Mouse (Mus musculus) midbrain, embryonic 11.5 days (tissue): ENCODE results near the gene Sf3a3. TPM values are rescaled to one million over a fixed set of nuclear protein-coding genes. Genes with fewer than 3 reads are reported as not detected.
A peak's percentile ranks its signal among the peaks of the same experiment; 100 is the strongest.

Source experiments
- ATAC-seq: fragments of 200-750 bp; cut with Nextera tagmentation; 2 replicates; pipeline ENCODE4 v1.8.0; 2017; ENCODE audit warnings: moderate TSS enrichment, moderate library complexity; ENCODE audit not compliant: low FRiP score
- DNase-seq: peaks from one replicate; pipeline ENCODE4 v3.0.0; 2015; ENCODE audit warnings: low spot score; ENCODE audit errors: missing footprints
- H3K27ac ChIP-seq: fragments of 300-500 bp; sonication (generic); 2 replicates; pipeline ENCODE4 v1.5.1; 2014; ENCODE audit warnings: low read depth, low read length
- H3K27me3 ChIP-seq: fragments of 300-500 bp; sonication (generic); 2 replicates; pipeline ENCODE4 v1.6.1; 2014; ENCODE audit warnings: mild to moderate bottlenecking, low read length, moderate library complexity, mixed read lengths; ENCODE audit not compliant: control insufficient read depth, insufficient read depth
- H3K36me3 ChIP-seq: fragments of 300-500 bp; sonication (generic); 2 replicates; pipeline ENCODE4 v1.6.1; 2014; ENCODE audit warnings: mild to moderate bottlenecking, low read length, moderate library complexity, mixed read lengths; ENCODE audit not compliant: control insufficient read depth, insufficient read depth
- H3K4me1 ChIP-seq: fragments of 300-500 bp; sonication (generic); 2 replicates; pipeline ENCODE4 v1.6.1; 2014; ENCODE audit warnings: low read length; ENCODE audit not compliant: control insufficient read depth, insufficient read depth
- H3K4me2 ChIP-seq: fragments of 300-500 bp; sonication (generic); 2 replicates; pipeline ENCODE4 v1.6.1; 2014; ENCODE audit warnings: mild to moderate bottlenecking, moderate library complexity
- H3K4me3 ChIP-seq: fragments of 300-500 bp; sonication (generic); 2 replicates; pipeline ENCODE4 v1.5.1; 2014; ENCODE audit warnings: low read depth, low read length
- H3K9ac ChIP-seq: fragments of 300-500 bp; sonication (generic); 2 replicates; pipeline ENCODE4 v1.6.1; 2014; ENCODE audit warnings: low read length
- H3K9me3 ChIP-seq: fragments of 300-500 bp; sonication (generic); 2 replicates; pipeline ENCODE4 v1.6.1; 2016; ENCODE audit warnings: low read length; ENCODE audit not compliant: control insufficient read depth
- WGBS: fragments of 180-500 bp; shearing (Covaris S2); extraction: QIAGEN DNeasy Blood & Tissue Kit; methylation state at CpG from one replicate; pipeline ENCODE4 v1.1.7; 2014; 5-methylcytosine and 5-hydroxymethylcytosine counted together
- polyA plus RNA-seq: library from polyadenylated mRNA; unstranded; fragments of >200 nt; fragmentation: Nextera tagmentation; extraction: Ambion mirVana; gene quantifications from 2 replicates; pipeline ENCODE4 v1.2.1, GENCODE M21; 2014

Sf3a3 gene
- polyA plus RNA-seq, 1 experiment from 2014 or later = 221 TPM

DNA sequence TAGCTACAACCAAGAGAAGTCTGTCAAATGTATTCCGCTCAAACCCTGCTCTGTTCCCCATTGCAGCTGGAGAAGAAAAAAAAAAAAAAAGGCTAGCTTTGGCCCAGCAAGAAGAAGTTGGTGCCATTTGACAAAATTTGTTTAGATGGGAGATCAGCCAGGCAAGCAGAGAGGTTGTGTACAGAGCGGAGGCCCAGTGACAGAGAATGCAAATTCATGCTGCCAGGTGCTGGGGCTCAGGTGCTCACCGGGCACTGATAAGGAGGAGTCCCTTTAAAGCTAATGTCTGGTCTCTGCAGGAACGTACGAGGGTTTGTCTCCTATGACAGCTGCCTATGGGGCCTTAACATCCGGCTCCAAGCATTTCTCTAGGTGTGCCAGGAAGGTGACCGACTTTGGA, 32.0 kb downstream of the Sf3a3 start:
- Histone ChIP-seq H3K4me1 (peaks cover 3% of the 10 kb centered on the region; the same call in 1 of the 2 replicates), H3K36me3 (no peaks in the 10 kb centered on the region), H3K4me2 (no peak overlapping the region), H3K9ac (no peak overlapping the region), H3K27ac (no peak overlapping the region), H3K4me3 (no peak overlapping the region), H3K27me3 (peaks cover 3% of the 10 kb centered on the region; the same call in 1 of the 2 replicates), H3K9me3 (no peaks in the 10 kb centered on the region)
- WGBS = 76% methylated on average over 7 of the region's 7 CpGs
- ATAC-seq (no peak), DNase-seq (no peak)

DNA sequence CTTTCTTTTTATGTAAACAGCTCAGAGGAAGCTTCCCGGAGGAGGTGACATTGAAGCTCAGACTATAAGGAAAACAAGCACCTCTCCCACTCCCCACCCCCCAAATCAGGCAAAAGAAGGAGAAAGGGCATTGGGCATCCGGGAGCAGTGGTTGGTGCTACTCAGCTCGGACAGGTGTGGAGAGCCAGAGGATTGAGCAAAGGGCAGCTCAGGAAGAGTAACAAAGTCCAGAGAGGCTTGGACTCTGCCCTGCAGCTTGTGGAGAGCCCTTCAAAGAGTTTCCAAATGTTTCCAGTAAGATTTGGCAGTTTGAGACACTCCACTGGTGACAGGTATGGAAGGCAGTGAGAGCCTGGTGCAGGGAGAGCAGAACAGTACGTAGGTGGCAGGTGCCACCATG, 33.3 kb downstream of the Sf3a3 start:
- DNase-seq (no peak), ATAC-seq (no peak)
- H3K4me2 ChIP-seq = no peak overlapping the region
- H3K9me3 ChIP-seq = no peaks in the 10 kb centered on the region
- H3K4me1 ChIP-seq = peaks cover 12% of the 10 kb centered on the region
- WGBS = 64% methylated on average over 4 of the region's 4 CpGs
- H3K27ac ChIP-seq = no peak overlapping the region
- no peak overlapping the region for H3K4me3 ChIP-seq
- no peak overlapping the region for H3K9ac ChIP-seq
- H3K36me3 ChIP-seq = no peaks in the 10 kb centered on the region
- peaks cover 3% of the 10 kb centered on the region; the same call in 1 of the 2 replicates for H3K27me3 ChIP-seq

DNA sequence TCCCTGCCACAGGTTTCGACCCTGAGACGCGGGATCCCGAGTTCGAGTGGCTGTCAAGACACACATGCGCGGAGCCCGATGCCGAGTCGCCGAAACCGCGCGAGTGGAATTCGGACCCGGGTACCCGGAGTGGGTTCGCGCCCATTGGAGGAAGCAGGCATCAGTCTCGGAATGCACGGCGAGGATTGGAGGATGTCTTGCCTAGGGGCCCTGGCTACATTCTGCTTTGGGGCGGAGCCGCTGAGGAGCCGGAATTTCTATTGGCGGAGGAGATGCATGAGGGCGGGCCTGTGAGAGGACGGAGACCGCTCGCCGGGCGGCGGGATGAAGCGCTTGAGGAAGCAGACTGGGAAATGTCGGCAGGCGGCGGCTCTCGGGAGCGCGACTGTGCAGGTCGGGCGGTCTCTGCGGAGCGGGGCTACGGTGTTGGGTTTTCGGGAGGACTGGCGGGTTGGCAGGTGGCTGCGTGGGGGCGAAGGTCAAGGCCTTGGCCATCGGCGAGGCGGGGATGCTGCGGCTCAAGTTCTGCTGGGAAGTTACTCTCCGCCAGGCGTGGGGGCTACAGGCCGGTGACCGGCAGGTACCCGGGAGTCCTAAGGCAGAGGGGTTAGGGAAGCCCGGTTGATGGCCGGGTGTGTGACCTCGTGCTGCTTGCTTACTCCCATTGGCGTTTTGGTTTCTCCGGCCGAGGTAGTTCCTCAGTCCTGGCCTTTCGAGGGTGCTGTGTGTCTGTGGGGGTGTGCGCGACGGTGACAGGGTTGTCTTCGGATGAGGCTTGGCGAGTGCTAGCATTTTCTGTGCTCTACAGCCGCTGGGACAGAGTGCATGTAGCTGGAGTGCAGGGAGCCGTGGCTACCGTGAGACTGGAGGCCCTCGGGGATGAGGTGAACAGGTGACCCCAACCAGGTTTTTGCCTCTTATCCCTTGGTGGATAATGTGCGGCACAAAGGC, 37.0 kb downstream of the Sf3a3 start:
- H3K36me3 ChIP-seq = no peaks in the 10 kb centered on the region
- peaks cover 3% of the 10 kb centered on the region; the same call in 1 of the 2 replicates for H3K27me3 ChIP-seq
- DNase-seq (peak; percentile 98), ATAC-seq (peak; percentile 99)
- peaks cover 12% of the 10 kb centered on the region for H3K4me1 ChIP-seq
- H3K9me3 ChIP-seq = no peaks in the 10 kb centered on the region
- H3K4me2 ChIP-seq = peak overlapping the region; percentile 97
- no peak overlapping the region for H3K27ac ChIP-seq
- H3K9ac ChIP-seq = peak overlapping the region; percentile 72
- under 1% methylated on average over 75 of the region's 75 CpGs for WGBS
- H3K4me3 ChIP-seq = peak overlapping the region; percentile 74

DNA sequence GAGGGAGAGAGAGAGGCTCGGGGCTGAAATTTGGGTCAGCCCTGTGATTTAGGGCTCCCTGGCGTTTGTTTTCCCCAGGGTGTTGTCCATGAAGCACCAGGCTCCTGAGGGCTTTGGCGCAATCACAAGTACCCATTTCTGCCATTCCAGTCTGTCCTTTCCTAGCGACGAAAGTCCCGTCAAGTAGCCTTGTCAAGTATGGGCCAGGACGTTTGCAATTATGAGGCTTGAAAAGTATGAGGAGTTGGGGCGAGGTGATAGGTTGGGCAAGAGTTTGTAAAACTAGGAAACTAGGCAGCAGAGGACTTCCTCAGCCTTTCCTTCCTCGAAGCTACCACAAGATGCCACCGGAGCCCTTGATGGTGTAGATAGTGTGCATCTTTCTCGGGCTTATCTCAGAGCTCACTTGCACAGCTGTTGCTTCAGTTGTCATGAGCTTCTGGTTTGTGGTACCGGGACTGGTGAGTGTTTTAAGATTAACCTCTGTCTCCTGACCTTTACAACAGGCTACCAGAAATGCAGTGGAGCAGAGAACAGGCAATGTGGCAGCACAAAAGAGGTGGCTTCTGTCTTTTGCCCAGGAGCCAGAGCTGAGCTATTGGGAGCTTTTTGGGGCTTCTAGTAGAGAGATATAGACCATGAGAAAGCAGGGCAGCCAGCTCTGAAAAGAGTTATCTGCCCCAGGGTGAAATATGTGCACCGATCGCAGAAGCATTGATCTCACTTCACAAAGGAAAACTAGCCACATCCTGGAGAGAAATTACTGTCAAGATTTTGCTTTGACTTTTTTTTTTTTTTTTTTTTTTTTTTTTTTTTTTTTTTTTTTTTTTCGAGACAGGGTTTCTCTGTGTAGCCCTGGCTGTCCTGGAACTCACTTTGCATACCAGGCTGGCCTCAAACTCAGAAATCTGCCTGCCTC, 38.0 kb downstream of the Sf3a3 start:
- Histone ChIP-seq H3K36me3 (no peaks in the 10 kb centered on the region), H3K27ac (no peak overlapping the region), H3K27me3 (peaks cover 3% of the 10 kb centered on the region; the same call in 1 of the 2 replicates), H3K4me3 (peak overlapping the region; percentile 74), H3K4me1 (peaks cover 12% of the 10 kb centered on the region), H3K9me3 (no peaks in the 10 kb centered on the region), H3K9ac (peak overlapping the region; percentile 72), H3K4me2 (peak overlapping the region; percentile 97)
- DNase-seq = no peak
- ATAC-seq = no peak
- whole genome bisulfite sequencing = 15% methylated on average over 15 of the region's 15 CpGs

DNA sequence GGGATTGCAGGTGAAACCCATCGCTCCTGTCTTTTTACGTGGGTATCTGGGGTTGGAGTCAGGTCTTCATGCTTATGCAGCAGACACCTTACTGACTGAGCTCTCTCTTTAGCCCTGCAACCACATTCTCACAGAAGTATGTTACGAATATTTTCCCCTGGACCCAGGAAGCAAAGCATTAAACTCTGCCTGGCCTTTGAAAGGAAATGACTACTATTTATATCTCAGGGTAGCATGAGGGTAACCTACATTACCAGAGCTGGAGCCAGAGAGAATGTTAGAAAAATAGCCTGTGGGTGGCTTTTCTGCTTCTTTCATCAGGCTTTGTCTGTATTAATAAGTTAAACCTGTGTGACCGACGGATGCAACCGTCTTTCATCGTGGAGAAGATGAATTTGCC, 41.0 kb downstream of the Sf3a3 start:
- Histone ChIP-seq H3K4me1 (peaks cover 12% of the 10 kb centered on the region), H3K27ac (no peak overlapping the region), H3K4me2 (no peak overlapping the region), H3K9me3 (no peaks in the 10 kb centered on the region), H3K9ac (no peak overlapping the region), H3K36me3 (no peaks in the 10 kb centered on the region), H3K4me3 (no peak overlapping the region), H3K27me3 (no peaks in the 10 kb centered on the region)
- ATAC-seq (no peak), DNase-seq (no peak)
- 80% methylated on average over 7 of the region's 7 CpGs for WGBS

DNA sequence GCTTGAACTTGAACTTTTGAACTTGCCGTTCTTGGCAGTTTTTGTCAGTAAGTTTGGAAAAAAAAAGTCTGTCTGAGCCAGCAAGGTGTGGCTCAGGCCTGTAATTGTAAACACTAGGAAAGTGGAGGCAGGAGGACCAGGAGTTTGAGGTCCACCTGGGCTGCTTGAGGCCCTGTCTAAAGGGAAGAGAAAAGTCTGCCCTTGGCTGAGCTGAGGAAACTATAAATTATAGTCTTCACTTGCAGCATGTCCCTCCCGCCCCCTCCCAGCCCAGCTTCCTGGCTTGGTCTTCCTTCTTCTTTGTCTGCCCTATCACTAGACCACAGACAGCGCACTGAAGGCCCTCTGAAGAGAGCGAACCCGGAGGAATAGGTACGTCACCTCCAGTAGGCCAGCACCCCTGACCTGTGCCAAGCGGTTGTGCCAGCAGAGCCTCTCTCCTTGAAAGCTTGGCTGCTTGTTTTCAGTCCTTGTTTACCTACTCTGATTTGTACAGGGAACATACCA, 44.8 kb downstream of the Sf3a3 start:
- WGBS = 87% methylated on average over 7 of the region's 7 CpGs
- no peak overlapping the region for H3K27ac ChIP-seq
- no peak for ATAC-seq

DNA sequence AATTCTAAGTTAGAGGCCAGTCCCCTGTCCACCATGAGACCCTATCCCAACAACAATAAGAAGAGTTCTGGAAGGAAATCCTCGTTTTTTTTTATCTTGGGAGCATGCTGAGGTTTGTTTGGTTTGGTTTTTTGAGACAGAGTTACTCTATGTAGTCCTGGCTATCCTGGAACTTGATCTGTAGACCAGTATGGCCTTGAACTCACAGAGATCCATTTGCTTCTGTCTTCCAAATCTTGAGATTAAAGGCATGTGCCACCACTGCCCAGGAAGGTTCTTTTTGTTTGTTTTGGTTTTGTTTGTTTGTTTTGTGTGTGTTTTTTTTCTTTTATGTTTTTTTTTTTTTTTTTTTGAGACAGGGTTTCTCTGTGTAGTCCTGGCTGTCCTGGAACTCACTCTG, 46.6 kb downstream of the Sf3a3 start:
- WGBS = 59% methylated on average over 1 of the region's 1 CpGs
- DNase-seq = peak; percentile 62
- ATAC-seq = no peak
- Histone ChIP-seq H3K27me3 (no peaks in the 10 kb centered on the region), H3K4me3 (no peak overlapping the region), H3K36me3 (no peaks in the 10 kb centered on the region), H3K9ac (no peak overlapping the region), H3K9me3 (no peaks in the 10 kb centered on the region), H3K4me2 (no peak overlapping the region), H3K27ac (no peak overlapping the region), H3K4me1 (no peaks in the 10 kb centered on the region)

More for the DNA sequence above, 44.8 kb downstream of the Sf3a3 start:
- H3K36me3 ChIP-seq = no peaks in the 10 kb centered on the region
- H3K9me3 ChIP-seq = no peaks in the 10 kb centered on the region
- no peak overlapping the region for H3K4me2 ChIP-seq
- no peaks in the 10 kb centered on the region for H3K27me3 ChIP-seq
- H3K4me3 ChIP-seq = no peak overlapping the region
- peak; percentile 65 for DNase-seq
- no peaks in the 10 kb centered on the region for H3K4me1 ChIP-seq
- no peak overlapping the region for H3K9ac ChIP-seq

DNA sequence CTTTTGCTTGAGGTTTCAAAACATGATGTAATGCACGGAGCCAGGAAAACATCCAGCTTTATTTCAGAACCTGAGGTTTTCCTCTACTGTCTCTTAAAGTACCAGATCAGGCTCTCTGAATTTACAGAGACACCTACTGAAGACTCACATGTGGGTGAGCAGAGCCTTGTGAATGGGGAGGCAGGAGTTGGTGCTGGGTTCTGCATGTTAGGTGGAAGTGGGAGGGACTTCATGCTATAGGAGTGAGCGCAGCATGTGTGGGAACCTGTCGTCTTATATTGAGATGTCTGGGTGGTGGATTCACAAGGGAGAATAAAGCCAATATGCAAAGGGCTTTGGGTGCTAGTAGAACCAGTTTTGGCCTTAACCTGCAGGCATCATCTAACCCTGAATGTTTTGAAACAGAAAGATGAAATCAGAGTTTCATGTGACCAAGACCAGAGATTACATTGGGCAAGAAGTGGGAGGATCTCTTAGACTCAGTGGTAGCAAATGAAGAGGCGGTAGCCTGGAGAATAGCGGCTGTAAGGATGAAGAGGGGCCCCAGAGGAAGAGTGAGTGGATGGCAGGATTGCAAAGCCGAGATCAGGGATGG, 48.4 kb downstream of the Sf3a3 start:
- DNase-seq (peak; percentile 45), ATAC-seq (no peak)
- 91% methylated on average over 6 of the region's 6 CpGs for WGBS

More for the DNA sequence above, 48.4 kb downstream of the Sf3a3 start:
- H3K9ac ChIP-seq = no peak overlapping the region
- H3K4me1 ChIP-seq = no peaks in the 10 kb centered on the region
- H3K9me3 ChIP-seq = no peaks in the 10 kb centered on the region
- H3K27me3 ChIP-seq = no peaks in the 10 kb centered on the region
- no peak overlapping the region for H3K4me3 ChIP-seq
- no peak overlapping the region for H3K4me2 ChIP-seq
- no peak overlapping the region for H3K27ac ChIP-seq
- no peaks in the 10 kb centered on the region for H3K36me3 ChIP-seq
